Mouse (Mus musculus) A20 (cell line): ENCODE measurements around the gene Zbtb34.

ENCODE experiments used
- DNase-seq: peaks from one replicate; pipeline ENCODE4 v3.0.0-alpha.2; 2011; ENCODE audit warnings: low read depth, low spot score

Gene Zbtb34

DNA sequence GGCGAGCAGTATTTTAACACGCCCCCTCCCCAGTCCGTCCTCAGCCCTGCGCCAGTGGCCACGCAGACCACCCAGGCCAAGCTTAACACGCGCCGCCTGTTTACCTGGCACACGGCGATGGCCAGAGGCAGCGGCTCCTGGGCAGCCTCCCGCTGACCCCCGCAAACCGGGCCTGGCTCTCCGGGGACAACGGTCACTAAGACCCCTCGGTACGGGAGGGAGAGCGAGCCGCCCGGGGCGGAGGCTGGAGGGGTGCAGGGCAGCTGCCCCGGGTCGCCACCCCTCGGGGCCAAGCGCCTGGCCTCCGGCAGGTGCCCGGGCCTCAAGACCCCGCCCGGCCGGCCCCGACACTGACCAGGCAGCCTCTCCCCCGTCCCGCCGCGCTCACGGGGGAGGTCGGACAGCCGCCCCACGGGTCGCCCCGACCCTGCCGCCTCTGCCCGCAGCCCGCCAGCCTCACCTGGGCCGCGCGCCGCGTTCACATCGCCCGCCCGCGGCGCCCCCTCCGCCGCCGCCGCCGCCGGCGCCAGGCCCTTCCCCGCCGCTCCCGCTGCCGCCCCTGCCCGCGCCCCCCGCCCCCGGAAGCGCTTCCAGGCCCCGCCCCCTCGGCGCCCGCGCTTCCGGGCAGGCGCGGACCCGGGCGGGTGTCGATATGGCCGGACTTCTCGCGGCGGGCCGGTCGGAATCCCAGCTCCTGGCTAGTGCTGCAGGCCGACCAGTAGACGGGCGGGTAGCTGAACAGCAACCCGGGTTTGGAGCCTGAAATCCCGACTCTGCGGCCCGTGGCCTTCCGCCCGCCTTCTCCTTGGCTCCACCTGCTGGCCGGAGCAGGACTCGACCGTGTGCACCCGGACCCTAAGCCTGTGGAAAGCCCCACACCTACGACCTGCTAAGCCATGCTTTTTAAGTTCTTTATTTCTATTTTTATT is at the start of gene Zbtb34:
Gene Zbtb34 (minus strand): TSS at position 554 of the 929 bp plus-strand sequence.
- peak; percentile 86 for DNase-seq

DNA sequence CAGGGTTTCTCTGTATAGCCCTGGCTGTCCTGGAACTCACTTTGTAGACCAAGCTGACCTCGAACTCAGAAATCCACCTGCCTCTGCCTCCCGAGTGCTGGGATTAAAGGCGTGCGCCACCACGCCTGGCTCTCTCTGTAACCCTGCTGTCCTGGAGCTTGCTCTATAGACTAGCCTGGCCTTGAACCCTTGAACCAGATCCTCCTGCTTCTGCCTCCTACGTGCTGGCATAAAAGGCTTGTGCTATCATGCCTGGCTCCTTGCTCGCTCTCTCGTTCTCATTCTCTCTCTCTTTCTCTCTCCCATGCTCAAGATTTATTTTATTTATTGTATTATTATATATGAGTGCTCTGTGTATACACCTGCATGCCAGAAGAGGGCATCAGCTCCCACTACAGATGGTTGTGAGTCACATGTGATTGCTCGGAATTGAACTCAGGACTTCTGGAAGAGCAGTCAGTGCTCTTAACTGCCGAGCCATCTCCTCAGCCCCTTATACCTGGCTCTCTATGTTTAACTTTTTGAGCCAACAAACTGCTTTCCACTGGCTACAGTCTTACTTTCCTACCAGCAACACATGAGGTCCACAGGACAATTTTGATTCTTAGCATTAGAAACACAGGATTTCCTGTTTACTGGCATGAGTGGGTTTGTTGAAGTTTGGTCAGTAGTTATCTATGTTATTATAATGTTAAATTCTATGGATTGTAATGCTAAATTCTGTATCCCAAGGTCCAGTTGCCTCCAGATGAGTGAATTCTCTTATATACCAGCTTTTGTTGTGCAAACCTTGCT is 47.0 kb upstream of the Zbtb34 start:
- no peak for DNase-seq

DNA sequence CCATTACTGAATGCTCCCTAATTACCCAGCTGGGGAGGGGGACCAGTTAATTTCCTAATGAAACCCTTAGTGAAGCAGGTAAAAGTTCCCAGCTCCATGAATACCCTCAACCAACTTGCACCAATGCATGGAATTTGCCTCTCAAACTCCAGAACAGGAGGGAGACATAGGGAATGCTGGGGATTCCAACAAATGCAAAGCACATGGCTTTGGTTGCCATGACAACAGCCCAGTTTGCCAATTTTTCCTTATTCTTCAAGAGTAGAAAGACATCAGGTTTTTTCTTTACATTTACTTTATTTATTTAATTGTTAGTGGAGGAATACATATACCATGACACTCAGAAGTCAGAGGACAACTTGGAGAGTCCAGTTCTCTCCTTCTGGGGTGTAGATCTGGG is 44.8 kb upstream of the Zbtb34 start:
- DNase-seq: no peak

DNA sequence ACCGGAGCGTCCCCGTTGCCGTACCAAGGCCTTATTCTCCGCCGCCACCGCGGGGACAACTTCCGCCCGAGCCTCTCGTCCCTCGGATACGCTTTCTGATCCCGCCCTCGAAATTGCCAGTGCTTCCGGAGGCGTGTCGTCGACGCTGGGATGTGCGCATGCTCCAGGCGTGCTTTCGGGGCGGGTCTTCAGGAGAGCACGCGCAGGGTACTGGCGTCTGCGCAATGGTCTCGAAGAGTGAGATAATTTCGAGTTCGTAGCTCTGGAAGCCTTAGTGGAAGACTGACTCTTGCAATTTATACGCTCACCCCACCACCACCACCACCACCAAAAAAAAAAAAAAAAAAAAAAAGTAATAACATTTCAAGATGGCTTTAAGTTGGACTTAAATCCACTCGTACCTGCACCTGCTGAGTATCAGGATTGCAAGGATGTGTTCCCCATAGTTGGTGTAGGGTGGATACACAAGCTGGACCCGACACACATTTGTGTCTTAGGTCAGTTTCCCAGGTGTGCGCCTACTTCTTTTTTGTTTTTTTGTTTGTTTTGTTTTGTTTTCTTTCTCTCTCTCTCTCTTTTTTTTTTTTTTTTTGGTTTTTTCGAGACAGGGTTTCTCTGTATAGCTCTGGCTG is 37.5 kb upstream of the Zbtb34 start, which contains the start of gene Zbtb43:
Gene Zbtb43 (minus strand): TSS at position 94 of the 632 bp plus-strand sequence.
- DNase-seq: peak; percentile 97

DNA sequence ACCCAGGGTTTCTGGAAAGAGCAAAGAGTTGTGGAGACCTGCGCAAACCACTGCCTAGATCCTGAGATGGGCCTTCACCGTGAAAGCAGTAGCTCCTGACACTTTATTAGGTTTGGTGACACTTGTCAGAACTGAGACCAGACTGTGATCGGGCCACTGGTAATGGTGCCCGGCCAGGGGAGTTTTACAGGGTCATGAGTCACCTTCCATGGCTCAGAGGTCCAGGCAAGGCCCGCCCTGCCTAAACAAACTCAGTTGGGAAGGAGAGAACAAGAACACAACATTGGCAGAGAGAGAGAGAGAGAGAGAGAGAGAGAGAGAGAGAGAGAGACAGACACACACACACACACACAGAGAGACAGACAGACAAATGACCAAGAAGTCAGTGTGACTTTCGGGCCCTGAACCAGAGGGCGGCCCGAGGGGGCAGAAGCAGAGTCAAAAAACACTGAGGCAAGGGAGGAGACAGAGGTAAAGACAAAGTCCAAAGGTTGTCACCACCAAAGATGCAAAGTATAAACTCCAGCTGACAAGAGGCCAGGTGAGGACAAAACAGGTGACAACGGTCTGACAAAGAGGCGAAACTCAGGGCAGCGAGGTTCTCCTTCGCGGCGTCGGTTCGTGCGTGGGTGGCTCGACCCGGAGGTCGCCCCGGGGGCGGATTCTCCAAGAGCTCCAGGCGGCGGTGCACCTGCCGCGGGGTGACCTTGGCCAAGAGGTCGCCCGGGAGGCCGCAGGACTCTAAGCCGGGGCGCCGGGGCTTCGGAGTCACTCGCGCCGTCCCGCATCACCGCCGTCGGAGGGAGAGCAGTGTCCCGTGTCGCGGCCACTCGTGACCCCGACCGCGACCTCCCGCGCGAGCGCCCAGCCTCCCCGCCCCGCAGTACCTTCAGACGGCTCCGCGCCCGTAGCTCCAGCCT is 36.7 kb upstream of the Zbtb34 start:
- peak; percentile 46 for DNase-seq

DNA sequence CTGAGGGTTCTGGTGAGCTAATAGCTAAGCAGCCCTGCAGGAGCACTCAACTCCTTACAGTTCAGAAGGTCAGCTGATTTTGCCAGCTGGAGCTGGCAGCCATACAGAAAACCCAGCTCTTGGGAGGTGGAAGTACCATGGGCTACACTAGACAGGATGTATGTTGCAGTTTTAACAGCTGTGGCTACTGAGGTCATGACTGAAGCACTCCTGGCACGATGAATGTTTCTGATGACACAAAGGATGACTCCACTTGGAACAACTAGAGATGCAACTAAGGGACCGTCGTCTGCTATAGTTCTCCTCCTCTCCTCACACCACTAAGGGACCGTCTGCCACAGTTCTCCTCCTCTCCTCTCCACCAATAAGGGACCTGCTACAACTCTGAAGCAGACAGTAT is 34.8 kb upstream of the Zbtb34 start:
- no peak for DNase-seq

DNA sequence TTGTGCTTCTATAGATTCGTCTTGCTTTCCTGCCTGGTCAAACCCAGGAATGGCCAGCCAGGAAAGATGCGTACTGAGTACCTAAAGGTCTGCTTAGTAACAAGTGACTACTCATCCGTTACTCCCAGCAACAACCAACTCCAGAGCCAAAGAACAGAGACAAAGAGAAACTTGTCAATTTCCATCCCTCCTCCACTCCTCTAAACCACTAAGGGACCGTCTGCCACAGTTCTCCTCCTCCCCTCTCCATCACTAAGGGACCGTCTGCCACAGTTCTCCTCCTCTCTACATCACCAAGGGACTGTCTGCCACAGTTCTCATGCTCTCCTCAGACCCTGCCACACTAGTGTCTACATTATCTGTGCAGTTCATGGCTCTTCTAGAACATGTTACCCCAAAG is 34.1 kb upstream of the Zbtb34 start:
- no peak for DNase-seq

DNA sequence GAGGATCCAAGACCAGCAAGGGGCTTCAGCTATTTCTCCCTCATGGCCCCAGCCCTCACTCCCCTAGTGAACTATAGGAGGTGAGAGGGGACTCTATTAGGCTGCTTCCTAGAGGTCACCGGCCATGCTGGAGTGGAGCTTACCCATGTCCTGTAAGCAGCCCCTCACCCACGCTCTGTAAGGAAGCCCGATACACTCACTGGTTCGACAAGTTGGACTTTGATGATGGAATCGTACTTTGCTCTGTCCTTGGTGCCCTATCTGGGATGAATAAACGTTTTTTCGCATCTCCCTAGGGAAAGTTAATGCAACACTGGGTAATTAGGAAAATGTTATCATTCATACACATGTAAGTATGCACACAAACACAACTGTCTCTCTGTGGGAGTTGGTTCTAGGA is 30.9 kb upstream of the Zbtb34 start:
- DNase-seq: no peak

DNA sequence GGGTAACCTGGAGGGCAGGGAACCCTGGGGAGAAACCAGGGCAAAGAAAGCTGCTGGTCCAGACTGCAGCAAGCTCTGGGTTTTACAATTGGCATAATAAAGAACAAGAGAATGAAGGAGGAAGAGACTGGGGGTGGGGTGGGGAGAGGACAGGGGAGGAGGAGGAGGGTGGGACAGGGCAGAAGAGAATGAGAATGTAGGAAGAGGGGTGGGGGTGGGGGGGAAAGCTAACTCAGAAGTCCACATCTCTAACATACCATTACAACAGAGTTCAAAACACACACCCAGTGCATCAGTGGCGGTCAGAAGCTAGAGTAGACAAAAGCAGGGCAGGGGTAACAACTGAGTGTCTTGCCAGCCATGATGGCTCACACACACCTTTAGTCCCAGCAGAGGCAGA is 29.9 kb upstream of the Zbtb34 start:
- no peak for DNase-seq

DNA sequence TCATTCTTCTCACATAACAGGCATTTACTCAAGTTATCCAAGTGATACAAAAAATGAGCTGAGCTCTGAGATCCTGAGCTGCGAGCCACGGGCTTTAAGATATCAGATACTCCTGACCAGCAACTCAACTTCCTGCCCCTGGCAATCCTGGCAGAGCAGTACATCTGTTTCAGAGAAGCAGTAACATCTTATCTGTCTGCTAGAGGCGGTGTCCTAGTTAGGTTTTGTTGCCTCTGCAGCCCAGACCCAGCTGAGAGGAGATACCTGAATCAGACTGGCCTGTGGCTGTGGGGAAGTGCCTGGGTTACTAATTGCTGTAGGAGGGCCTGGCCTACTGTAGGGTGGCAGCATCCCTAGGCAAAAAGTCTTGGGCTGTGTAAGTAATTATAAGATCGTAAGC is 28.5 kb upstream of the Zbtb34 start:
- no peak for DNase-seq

DNA sequence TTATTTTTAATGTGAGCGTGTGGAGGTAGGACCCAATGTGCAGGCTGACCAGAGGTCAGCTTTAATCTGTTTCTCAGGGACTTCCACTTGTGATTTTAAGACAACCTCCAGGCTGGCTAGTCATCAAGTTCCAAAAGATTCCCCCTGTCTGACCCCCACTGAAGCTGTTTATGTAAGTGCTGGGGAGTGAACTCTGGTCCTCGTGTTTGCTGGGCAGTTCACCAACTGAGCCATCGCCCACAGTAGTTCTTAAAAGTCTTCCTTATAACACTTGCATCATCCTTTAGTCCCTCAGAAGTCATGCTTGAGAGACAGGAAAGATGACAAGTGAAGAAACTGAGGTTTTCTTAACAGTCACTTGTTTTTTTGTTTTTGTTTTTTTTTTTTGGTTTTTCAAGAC is 25.6 kb upstream of the Zbtb34 start:
- no peak for DNase-seq

DNA sequence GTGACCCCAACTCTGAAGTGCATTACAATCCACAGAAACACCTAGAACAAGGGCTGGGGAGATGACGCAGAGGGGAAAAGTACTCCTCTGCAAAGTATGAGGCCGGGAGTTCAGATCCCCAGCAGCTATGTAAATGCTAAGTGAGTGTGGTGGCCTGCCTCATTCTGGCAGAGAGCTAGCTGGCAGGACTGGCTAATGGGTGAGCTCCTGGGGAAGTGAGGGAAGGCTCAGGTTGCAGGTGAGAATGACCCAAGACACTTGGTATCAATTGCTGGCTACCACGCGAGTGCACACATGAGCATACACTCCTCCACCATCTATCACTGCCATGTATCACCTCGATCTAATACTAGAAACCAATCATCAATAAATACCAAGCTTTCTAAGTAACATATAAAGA is 25.1 kb upstream of the Zbtb34 start:
- no peak for DNase-seq

DNA sequence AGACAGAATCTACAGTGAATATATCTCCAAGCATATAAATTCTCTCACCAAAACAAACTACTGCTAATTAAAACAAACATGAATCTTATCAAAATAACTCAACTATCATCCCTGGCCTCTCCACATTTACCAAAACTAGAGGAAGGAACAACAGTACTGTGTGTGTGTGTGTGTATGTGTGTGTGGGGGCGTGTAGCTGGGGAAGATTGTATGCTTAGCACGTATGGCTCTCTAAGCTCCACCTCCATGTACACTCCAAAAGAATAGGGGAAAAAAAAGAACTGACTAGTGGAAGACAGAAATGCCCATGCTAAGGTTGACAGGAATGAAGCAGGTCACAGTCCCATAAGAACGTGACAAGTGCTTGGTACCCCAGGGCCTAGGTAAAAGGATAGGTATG is 24.2 kb upstream of the Zbtb34 start:
- no peak for DNase-seq

DNA sequence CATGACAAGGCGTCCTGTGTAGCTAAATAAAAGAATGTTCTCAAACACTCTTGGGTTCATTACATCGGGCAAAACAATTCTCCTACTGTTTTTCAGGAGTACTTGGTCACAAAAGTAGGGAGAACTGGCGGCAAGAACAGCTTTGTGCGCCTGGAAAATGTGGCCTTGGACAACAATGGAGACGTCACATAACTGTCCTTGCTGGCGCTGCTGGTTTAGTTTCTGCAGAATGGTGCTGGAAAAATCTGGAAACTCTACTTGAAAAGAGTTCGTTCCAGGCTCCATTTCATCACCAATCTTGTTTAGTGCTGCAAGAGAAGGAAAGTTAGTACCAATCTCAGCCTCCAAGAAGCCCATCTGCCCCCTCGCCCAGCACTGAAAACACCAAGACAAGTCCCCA is 23.7 kb upstream of the Zbtb34 start:
- DNase-seq: no peak

DNA sequence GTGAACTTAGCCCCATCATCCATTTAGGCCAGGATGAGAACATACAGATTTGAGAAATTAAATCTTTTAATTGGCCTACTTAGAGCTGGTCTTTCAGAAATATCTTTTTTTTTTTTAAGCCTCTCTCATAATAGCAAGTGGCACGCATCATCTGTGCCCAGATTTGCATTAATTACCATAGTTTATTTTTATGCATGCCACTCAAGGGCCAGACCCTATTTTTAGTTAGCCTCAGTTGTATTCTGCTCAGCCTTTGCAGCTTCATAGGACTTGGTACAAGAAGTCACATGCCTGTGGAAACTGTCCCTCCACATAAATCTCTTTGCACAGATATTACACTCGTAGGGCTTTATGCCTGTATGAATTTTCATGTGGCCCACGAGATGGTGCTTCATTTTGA is 22.4 kb upstream of the Zbtb34 start:
- DNase-seq: peak; percentile 43

DNA sequence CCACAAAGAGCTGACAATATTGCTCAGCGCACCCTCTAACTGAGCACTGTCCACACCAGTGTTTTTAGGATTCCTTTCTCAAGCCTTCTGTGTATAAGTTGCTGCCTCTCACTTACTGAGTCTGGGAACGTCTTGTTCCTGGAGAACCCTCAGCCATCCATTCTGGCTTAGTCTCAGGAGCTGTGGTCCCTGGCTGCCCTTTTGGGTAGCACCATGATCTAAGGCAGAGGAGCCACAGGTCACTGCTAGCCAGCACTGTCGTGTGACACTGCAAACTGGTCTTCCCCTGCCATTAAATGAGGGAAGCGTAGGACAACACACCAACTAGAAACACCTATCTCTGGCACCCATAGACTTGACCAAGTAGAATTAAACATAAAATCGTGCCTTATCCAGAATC is 21.6 kb upstream of the Zbtb34 start:
- no peak for DNase-seq

DNA sequence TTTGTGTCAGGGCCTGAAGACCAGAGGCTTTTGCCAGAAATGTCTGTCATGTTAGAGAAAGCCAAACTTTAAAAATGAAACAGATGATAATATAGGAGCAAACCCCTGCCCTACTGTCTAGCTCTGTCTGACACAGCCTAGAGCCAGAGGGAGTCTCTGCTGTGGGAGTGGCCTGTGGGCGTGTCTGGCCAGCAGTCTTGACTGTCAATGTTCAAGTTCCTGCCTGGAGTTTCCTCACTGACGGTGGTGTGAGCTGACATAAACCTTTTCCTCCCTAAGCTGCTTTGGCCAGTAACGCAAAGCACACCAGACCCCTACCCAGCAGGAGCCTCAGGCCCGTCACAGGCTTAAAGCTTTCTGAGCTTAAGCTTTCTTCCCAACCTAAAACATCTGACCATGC is 21.0 kb upstream of the Zbtb34 start:
- no peak for DNase-seq

DNA sequence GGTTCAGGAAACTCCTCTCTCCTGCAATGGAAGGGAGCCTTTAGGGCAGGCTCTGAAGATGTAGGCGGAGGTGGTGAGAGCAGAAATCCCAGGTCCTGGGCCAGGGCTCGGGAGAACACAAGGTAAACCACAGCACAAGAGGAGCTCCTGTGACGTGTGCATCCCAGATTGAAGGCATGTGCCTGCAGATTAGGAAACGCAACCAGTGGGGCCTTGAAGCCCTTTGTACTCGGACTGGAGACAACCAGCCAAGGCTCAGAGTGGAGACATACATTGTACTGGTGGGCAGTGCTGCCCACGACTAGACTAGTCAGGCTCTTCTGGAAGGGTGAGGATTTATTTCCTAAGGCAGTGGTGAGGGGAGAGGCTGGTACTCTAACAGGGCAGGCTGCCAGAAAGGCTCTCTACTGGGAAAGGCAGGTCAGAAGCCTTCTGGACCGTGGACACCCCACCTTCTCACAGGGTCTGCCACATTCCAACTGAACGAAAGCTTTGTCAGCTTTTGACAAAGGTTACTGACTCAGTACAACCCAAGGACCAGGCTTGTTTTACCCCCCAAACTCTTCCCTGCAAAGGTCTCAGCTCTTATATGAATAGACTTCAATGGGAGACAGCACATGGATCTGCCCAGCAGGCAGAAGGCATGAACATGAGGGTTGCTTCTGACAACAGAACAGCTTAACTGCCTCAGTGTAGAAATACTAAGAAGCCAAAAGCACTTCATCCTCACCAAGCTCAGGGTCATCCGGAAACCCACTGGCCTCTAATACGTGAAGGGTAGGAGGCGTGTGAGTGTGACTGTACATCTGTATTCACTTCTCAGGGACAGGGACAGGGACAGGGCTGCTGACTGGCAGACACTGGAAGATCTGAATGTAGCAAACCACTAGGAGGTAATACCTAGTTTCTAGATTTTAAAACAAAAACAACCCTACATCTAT is 20.2 kb upstream of the Zbtb34 start:
- DNase-seq: no peak

DNA sequence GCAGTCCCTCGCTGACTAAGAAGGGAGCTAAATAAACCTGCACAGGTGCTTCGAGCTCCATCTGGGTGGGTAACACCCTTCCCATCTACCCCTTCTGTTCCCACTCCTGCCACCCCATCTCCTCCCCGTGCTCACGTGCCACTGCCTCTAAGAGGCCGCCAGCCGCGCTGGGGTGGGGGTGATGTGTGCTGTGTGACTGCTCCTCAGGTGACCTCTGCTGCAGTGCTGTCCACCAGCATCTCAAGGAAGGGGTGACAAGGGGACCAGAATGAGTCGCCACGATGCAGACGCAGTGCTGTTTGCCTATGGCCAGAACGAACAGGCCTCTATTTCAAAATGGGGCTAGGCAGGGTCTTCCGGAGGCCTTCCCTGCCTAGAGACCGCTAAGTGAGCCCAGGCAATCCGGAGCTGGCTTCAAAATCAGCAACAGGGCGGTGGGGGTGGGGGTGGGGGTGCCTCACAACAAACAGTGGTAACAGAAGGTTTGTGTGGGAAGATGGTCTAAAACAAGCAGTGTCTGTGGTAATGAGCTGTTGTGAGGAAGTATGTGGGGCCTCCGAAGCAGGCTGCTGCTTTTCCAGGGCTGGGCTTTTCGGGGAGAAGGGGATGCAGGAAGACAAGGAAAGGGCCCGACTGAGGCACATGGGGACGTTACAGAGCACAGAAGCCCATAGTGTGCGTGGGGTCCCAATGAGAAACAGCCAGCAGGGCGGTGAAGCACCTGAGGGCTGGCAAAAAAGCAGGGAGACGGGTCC is 18.2 kb upstream of the Zbtb34 start:
- no peak for DNase-seq
